Mouse (Mus musculus) inflammation-experienced regulatory T-cells, adult 6 months (primary cell): ENCODE measurements around the gene Gm20906. TPM values are rescaled to one million over a fixed set of nuclear protein-coding genes. Genes with fewer than 3 reads are reported as not detected.
"Not testable (repeated sequence)": the region's sequence is repeated elsewhere in the genome, so short reads cannot be mapped to it uniquely, and the experiment has no call there.

Source experiments
- ATAC-seq: one replicate; pipeline ENCODE4 v1.8.0; 2017
- polyA plus RNA-seq, 3 experiments: library from polyadenylated mRNA; unstranded; fragments of 100-300 nt; shearing (Covaris generic); gene quantifications; one replicate each; pipeline ENCODE4 v1.2.1; 2017

Gene Gm20906
- not detected for polyA plus RNA-seq

DNA sequence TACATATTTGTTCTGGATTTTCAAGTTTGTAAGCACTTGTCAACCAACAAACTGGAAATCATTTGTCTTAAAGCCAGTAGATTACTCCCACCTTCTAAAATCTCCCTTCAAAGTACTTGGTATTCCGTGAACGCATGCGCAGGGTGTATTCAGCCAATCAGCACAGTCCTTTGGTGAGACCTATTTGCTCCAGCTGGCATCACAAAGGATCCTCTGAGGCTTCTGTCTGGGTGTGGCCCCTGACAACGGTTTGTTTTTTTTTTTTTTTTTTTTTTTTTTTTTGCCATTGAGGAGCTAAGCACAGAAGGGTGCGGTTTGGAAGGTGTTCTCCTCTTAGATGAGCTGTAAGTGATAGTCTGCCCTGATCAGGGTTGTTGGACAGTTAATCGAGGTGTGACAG, at the start of gene Gm20906:
Gene Gm20906 (plus strand): TSS at position 301 of the 400 bp plus-strand sequence.
- not testable (repeated sequence) for ATAC-seq
